Mouse (Mus musculus) gastrocnemius, postnatal 4 days (tissue): ENCODE results near the gene Tulp1. TPM values are rescaled to one million over a fixed set of nuclear protein-coding genes. Genes with fewer than 3 reads are reported as not detected.

Experiments
- DNase-seq, 2 experiments: peaks; one replicate each; pipeline ENCODE4 v3.0.0; 2021 to 2022; ENCODE audit warnings: low spot score in 2 of 2, mixed read lengths in 2 of 2
- total RNA-seq, 2 experiments: library from RNA; stranded (reverse); gene quantifications; 2 replicates each; pipeline ENCODE4 v1.2.3; 2021

The Tulp1 gene
- total RNA-seq, 2 experiments from 2014 or later = 0.47 to 0.57 TPM

GRCm38 (mm10) chr17:28317091-28317490, 47.9 kb downstream of the Tulp1 start:
- DNase-seq = no peak

- DNase-seq = no peak
Measured at GRCm38 (mm10) chr17:28316476-28316875, 48.5 kb downstream of the Tulp1 start.

- DNase-seq = no peak
Measured at GRCm38 (mm10) chr17:28315611-28316160, 49.3 kb downstream of the Tulp1 start.

GRCm38 (mm10) chr17:28313880-28314225, 51.2 kb downstream of the Tulp1 start:
- DNase-seq = no peak

DNA sequence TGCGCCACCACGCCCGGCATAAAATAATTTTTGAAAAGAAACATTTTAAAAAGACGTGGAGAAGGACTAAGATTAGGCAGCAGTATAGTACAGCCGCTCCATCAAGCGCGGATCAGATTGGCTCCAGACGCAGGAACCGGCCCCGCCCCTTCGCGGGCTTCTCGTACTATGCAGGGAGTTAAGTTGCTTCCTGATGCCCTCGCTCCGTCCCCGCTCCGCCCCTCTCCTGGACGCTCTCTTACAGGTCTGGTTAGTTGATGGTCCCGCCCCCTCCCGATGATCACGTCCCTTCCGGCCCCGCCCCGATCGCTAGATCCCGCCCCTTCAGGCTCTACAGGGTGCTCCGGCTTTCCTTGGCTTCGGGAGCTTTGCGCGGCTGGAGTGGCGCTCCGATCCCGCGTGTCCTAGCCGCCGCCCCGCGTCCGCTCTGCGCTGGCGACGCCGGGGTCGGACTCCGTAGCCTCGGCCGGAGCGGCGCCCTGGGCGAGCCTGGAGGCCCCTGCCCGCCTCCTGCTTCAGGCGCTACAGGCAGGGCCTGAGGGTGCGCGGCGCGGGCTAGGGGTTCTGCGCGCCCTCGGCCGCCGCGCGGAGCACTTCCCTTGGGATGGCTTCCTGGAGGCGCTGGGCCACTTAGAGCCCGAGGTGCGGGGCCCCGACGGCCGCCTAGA, 51.7 kb downstream of the Tulp1 start, which contains the start of gene Fance:
Gene Fance (plus strand): TSS at position 308 of the 668 bp plus-strand sequence.
- peak; percentile 88 to 97 for DNase-seq

DNA sequence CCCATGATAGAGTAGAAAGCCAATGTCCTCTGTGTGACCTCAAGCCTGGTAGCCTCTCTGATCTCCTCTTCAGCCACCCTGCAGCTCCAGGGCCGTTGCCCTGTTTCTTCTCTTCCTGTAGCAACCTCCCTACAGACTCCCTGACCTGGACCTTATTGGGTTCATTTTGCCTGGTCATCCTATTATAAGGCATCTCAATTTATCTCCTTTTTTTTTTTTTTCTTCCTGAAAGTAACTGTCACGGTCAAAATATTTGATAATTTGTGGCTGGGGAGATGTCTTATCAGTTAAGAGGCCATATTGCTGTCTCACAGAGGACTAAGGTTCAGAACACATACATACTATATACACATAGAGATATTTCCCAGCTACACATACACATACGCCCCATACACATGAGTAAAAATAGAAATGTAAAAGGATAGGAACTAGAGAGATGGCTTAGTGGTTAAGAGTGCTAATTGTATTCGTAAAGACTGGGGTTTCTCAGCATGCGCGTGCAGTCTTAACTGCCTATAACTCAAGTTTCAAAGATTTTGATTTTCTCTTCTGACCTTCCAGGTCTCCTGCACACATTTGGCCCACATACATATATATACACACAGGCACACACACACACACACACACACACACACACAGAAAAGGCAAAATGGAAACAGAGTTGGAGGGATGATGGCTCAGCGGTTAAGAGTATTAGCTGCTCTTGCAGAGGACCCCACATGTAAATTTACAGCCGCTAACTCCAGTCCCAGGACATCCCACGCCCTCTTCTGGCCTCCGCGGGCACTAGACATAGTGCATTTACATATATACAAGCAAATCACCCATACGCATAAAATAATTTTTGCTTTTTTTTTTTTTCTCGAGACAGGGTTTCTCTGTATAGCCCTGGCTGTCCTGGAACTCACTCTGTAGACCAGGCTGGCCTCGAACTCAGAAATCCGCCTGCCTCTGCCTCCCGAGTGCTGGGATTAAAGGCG, 52.5 kb downstream of the Tulp1 start:
- DNase-seq = no peak

- DNase-seq = no peak
Measured at GRCm38 (mm10) chr17:28311366-28312132, 53.5 kb downstream of the Tulp1 start.

DNA sequence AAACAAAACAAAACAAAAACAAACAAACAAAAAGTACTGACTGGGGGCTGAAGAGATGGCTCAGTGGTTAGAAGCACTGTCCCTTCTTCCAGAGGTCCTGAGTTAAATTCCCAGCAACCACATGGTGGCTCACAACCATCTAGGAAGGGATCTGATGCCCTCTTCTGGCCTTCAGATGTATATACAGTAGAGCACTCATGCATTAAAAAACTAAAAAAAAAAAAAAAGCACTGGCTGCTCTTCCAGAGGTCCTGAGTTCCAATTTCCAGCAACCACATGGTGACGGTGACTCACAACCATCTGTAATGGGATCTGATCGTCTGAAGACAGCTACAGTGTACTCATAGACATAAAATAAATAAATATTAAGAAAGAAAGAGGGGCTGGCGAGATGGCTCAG, 54.2 kb downstream of the Tulp1 start:
- DNase-seq = no peak

DNA sequence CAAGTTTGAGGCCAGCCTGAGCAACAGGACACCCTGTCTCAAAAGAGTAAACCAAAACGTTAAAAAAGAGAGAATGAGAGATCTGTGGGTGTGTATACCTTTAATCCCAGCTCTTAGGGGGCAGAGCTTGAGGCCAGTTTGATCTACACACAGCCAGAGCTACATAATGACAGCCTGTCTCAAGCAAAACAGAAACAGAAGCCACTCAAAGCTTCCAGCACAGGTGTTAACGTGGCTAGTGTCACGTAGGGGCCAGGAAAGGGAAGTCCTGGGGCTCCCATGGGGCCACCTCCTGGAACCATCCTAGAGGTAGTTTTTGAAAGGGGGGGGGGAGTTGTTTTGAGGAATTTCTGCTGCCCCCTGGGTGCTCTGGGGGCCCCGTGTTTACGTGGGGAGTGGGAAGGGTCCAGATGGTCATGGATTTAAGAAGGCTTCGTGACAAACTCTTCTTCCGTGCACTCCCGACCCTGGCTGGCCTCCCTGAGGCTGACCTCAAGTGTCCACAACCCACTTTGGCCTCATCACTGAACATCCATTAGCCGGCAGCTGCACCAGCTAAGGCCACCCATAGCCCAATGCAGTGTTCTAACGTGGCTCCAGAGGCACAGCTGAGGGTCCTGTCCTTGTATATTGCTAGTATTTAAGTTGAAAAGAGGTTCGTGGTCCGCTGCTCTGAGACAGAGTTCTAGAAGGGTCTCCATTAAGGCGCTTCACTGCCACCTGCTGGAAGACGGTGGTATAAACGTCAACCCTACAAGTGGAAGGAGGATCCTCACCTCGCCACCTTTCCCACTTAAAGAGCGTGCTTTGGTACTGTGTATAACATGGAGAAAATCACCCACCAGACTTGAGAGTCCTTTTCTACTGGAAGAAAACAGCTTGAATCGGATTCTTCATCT, 56.5 kb downstream of the Tulp1 start:
- peak; percentile 78 to 89 for DNase-seq

- DNase-seq = no peak
Measured at GRCm38 (mm10) chr17:28305172-28305571, 59.9 kb downstream of the Tulp1 start.

Other genes with a start within 250 kb of the Tulp1 start
- gene Scube3, start 223.1 kb downstream of the Tulp1 start, total RNA-seq = 1 to 10 TPM; 1.6 to 2.4 TPM
- gene Zfp523, start 188.1 kb downstream of the Tulp1 start, total RNA-seq = 10 to 100 TPM; 31.7 to 38.2 TPM
- gene Def6, start 157.4 kb downstream of the Tulp1 start, total RNA-seq = 1 to 10 TPM; 4.7 to 4.8 TPM
- 10 to 100 TPM; 34.3 to 37.6 TPM for gene Ppard, start 132.5 kb downstream of the Tulp1 start, total RNA-seq
- gene Fance, start 51.7 kb downstream of the Tulp1 start, total RNA-seq = 10 to 100 TPM; 24.9 to 25.4 TPM
- 100 to 1,000 TPM; 919 to 955 TPM for gene Rpl10a, start 36.8 kb downstream of the Tulp1 start, total RNA-seq
- 10 to 100 TPM; 24.3 to 24.6 TPM for gene Tead3, start 14.4 kb downstream of the Tulp1 start, total RNA-seq
- 10 to 100 TPM; 11.5 to 12.0 TPM for gene Fkbp5, start 152.3 kb upstream of the Tulp1 start, total RNA-seq
- gene Armc12, start 165.6 kb upstream of the Tulp1 start, total RNA-seq = not detected
- not detected for gene Clpsl2, start 184.2 kb upstream of the Tulp1 start, total RNA-seq
- not detected for gene Clps, start 195.5 kb upstream of the Tulp1 start, total RNA-seq
- gene Lhfpl5, start 210.4 kb upstream of the Tulp1 start, total RNA-seq = not detected